Mouse (Mus musculus): ENCODE data around the gene Cyp2d10.
"Not testable (repeated sequence)": the region's sequence is repeated elsewhere in the genome, so short reads cannot be mapped to it uniquely, and the experiment has no call there.

Gene Cyp2d10

GRCm38 (mm10) chr15:82402106-82402505, 4.9 kb downstream of the Cyp2d10 start:
- no peak for DNase-seq (ENCODE audit: extremely low read depth, insufficient read length, low spot score)

DNA sequence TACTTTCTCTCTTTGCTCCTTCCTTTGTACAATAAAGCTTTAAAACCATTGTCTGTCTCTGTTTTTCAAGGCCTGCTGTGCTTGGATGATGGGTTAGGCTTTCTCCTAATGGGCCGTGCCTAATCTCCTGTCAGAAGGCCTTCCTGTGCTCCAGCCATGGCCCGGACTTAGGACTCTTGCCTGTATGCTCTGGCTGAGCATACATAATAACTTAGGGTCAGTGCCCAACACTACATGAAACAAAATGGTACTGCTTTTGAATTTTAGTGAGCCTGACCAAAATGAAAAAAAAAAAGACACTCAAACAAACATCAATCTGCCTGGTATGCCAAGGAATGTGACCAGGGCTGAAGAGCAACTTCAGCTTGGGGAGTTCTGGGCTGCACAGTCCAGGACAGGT, 5.5 kb downstream of the Cyp2d10 start:
- DNase-seq (ENCODE audit: extremely low read depth, insufficient read length, low spot score): no peak

- not testable (repeated sequence) for DNase-seq (ENCODE audit: extremely low read depth, insufficient read length, low spot score)
Observed at GRCm38 (mm10) chr15:82395955-82396354, 11.0 kb downstream of the Cyp2d10 start.

GRCm38 (mm10) chr15:82393922-82394321, 13.1 kb downstream of the Cyp2d10 start, which contains the start of gene Cyp2d11:
TSS of gene Cyp2d11 (minus strand) at chr15:82394022.
- not testable (repeated sequence) for DNase-seq (ENCODE audit: extremely low read depth, insufficient read length, low spot score)

DNA sequence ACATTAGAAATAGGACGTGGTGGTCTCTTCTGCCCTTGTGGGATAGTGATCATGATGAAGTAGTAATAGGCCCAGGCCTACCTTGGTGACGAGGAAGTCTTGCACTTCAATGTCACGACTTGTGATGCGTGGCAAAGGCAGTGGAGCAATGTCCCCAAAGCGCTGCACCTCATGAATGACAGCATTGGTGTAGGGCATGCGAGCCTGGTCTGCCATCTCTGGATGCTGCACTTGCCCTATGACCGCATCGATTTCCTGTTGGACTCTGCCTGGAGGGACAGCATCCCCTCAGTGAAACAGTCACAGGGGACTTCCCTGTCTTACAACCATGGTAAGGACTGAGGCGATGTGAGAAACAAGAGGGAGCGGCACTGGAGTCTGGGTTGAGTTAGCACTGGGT, 17.1 kb downstream of the Cyp2d10 start:
- DNase-seq (ENCODE audit: extremely low read depth, insufficient read length, low spot score): not testable (repeated sequence)

DNA sequence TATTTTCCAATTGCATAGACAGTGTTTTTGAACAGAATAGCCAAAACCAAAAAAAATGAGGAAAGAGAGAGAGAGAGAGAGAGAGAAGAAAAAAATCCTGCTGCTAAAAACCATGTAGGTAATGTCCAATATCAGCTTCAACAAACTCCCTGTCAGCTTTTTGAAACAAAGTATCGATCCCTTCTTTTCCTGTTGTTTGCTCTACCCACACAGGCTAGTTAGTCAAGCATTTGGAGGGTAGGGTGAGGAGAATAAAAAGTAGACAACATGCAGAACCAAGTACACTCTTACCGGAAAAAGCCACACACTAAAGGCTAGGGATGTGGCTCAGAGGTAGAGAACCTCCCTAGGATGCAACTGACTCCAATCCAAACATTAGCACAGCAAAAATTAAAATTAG, 21.3 kb downstream of the Cyp2d10 start:
- no peak for DNase-seq (ENCODE audit: extremely low read depth, insufficient read length, low spot score)

DNA sequence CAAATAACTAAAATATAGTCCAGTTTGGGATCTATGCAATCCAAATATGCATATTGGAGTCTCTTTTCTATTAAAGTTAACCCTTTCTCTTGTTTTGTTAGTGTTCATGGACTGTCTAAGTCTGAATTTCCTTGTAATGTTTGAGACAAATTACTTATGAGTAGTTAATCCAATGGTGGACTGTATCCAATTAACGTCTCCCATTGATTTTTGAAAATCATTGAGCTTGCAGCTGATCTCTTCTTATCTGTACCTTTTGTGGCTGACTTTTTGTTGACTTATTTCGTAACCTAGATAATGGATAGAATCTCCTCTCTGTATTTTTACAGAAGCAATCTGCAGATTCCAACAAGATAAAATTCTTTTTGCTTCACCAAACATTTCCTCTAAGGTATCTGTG, 24.6 kb downstream of the Cyp2d10 start:
- DNase-seq (ENCODE audit: extremely low read depth, insufficient read length, low spot score): no peak

- DNase-seq (ENCODE audit: extremely low read depth, insufficient read length, low spot score): no peak
Observed at GRCm38 (mm10) chr15:82380714-82381062, 26.3 kb downstream of the Cyp2d10 start.

GRCm38 (mm10) chr15:82379871-82380713, 26.9 kb downstream of the Cyp2d10 start, which contains the start of gene Cyp2d22:
TSS of gene Cyp2d22 (minus strand) at chr15:82380260.
- DNase-seq (ENCODE audit: extremely low read depth, insufficient read length, low spot score): no peak

DNA sequence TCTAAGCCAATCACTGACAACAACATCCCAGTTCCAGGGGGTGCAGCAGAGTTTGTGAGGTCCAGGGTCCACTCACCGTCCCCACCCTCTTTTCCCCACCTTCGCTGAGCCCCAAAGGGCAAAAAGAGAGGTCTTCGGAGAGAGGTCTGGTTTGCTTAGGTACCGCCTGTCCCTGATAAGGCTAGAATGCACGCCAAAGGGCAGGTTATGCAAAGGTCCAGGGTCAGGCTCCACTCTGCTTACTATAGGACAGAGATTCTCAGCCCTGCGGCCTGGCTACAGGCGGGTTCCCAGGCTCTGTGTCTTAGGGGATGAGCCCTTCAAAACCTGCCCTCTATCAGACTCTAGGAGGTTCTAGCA, 27.5 kb downstream of the Cyp2d10 start:
- DNase-seq (ENCODE audit: extremely low read depth, insufficient read length, low spot score): no peak

GRCm38 (mm10) chr15:82378261-82379180, 28.5 kb downstream of the Cyp2d10 start:
- no peak for DNase-seq (ENCODE audit: extremely low read depth, insufficient read length, low spot score)

DNA sequence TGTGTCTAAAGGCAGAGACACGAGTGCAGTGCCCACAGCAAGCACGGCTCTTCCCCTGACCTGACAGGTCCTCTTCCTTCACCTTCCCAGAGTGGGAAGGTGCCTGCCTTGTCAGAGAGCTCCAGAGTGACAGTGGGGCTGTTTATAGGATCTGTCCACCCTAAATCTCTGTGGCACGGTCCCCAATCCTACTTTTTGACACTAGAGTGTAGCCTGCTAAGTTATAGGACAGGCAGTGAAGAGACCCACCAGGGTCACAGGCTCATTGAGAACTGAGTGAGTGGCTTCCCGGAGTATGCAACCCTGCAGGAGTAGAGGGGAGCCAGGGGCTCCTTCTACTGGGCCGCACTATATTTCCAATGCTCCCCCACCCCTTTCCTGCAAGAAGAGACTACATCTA, 29.3 kb downstream of the Cyp2d10 start:
- no peak for DNase-seq (ENCODE audit: extremely low read depth, insufficient read length, low spot score)

DNA sequence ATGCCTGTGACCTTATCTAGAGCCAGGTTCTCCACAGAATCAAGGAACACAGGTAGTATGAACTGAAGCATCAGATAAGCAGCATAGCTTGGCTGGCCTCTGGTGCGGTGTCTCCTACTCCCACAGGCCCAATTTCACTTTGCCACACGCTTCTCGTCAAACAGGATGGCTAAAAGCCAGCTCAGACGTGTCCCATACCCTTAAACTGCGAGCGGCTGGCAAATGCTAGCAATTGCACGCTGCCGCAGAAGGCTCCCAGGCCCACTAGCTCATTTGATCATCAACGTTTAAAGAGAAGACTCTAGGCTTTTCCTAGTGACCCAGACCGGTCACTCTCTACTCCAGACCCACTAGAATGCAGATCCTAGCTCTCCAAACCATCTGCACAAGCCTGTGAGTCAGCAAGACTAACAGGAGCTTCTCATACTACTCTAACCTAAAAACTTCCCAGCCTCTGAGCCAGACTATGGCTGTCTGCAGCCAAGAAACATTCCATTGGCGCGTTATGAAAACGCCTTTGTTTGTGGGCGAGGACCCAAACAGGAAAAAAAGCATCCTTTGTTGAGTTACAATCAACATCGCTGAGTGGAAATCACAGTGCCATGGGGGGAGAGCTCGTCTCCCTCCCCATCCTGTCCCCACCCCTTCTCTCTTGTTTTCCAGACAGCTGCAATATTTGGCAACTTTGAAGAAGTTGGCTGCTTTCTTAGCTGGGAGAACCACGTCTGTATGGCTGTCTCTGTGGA, 30.4 kb downstream of the Cyp2d10 start:
- DNase-seq (ENCODE audit: extremely low read depth, insufficient read length, low spot score): no peak

DNA sequence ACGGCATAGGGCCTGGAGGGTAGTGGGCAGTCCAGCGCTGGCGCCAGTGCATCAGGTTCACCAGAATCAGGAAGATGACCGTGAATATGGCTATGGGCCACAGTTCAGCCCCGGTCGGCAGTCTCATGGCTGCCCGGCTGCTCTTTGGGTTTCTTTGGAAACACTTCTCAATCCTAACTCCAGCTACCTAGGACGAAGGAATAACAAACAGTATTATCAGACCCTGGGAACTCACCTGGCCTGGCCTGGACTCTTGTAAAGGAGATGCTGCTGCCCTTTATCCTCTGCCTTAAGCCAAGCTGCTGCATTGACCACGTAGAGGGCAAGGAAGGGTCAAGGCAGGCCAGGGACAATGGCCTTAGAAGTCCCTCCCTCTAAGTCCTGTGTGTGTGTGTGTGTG, 31.1 kb downstream of the Cyp2d10 start:
- DNase-seq (ENCODE audit: extremely low read depth, insufficient read length, low spot score): no peak

DNA sequence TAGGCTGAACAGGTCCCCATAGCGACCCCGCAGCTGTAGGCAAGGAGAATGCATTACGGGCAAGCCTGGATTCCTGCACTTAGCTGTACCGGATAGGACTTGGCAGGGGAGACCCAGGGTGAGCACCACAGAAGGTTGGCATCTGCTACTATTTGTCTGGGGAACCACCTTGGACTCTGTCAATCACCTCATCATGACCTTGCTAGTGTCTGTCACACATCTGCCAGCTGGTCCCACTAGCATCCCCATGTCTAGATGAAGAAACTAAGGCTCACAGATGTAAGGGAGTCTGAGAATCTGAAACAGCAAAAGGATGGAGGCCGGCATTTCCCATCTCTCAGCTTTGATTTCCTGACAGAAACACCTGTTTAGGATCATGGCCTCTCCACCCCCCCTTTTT, 32.6 kb downstream of the Cyp2d10 start:
- DNase-seq (ENCODE audit: extremely low read depth, insufficient read length, low spot score): no peak

DNA sequence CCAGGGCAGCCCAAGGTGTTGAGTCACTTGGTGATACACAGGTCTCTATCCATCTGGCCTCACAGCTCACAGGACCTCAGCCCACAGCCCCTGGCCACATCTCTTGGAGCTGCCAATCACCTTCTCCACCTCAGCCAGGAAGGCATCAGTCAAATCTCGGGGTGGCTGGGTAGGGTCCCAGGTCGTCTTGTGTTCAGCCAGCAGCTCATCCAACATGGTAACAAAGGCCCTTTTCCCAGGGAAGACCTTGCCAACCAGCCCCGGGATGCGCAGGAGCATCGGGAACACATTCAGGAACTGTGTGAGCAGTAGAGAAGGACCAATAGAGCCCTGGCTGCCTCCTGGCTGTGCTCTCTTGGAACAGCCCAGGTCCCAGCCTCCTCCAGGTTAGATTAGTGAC, 34.0 kb downstream of the Cyp2d10 start:
- no peak for DNase-seq (ENCODE audit: extremely low read depth, insufficient read length, low spot score)

DNA sequence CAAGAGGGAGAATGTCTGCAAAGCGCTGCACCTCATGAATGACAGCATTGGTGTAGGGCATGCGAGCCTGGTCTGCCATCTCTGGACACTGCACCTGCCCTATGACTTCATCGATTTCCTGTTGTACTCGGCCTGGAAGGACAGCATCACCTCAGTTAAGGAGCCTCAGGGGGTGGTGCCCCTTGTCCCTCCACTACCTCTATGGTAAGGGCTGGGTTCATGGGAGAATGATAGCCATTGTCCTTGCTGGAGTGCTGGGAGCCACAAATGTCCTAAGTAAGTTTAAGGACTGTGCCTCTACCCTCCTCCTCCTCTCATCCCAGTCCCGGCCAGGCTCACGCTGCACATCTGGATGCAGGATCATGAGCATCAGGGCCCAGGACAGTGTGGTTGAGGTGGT, 34.5 kb downstream of the Cyp2d10 start:
- no peak for DNase-seq (ENCODE audit: extremely low read depth, insufficient read length, low spot score)

DNA sequence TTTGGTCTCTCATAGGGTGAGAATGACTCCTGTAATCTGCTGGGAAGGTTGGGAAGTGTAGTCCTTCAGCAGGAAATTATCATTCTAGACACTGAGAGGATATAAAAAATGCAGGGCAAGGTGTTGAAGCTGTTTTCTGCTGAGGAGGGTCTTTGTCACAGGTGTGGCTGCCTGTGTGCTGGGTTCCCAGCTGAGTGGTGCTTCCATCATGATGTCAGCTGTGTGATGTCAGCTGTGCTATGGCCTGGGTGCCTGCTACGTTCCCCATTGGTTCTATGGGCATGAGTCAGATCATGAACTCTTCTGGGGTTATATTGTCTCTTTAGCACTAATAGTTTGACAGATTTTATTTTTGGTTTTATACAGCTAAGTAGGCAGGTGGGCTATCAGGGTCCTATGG, 38.1 kb downstream of the Cyp2d10 start:
- DNase-seq (ENCODE audit: extremely low read depth, insufficient read length, low spot score): no peak

DNA sequence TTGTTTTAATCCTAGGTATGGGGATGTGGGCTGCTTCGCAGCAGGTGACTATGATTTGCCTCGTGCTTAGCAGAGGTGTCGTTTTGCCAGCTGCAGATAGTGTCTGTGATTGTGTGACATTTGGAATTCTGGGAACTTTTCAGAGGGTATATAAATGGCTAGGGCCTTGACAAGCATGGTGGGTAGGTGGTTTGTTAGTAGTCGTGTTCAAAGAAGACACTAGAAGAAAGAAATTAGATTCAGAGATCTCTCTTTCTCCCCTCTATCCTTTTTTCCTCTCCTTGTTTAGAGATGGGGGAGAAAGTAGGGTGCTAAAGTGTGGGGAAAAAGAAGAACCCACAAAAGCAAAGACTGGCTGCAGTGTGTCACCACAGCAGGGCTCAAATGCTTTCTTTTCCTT, 38.8 kb downstream of the Cyp2d10 start:
- DNase-seq (ENCODE audit: extremely low read depth, insufficient read length, low spot score): no peak

- not testable (repeated sequence) for DNase-seq (ENCODE audit: extremely low read depth, insufficient read length, low spot score)
Observed at GRCm38 (mm10) chr15:82364561-82364960, 42.4 kb downstream of the Cyp2d10 start.

GRCm38 (mm10) chr15:82363801-82364200, 43.2 kb downstream of the Cyp2d10 start:
- DNase-seq (ENCODE audit: extremely low read depth, insufficient read length, low spot score): not testable (repeated sequence)

All from 3134 (cell line).